Mouse (Mus musculus) regulatory T cell (primary cell): ENCODE data around the gene Dock8.

Experiments
- in situ Hi-C: fragments of 300-600 bp; cut with MboI, MseI; formaldehyde crosslinking; loops from one replicate; pipeline ENCODE4 v1.15.1; 2025; ENCODE audit warnings: high pct_unique_total_duplicates

The Dock8 gene

DNA sequence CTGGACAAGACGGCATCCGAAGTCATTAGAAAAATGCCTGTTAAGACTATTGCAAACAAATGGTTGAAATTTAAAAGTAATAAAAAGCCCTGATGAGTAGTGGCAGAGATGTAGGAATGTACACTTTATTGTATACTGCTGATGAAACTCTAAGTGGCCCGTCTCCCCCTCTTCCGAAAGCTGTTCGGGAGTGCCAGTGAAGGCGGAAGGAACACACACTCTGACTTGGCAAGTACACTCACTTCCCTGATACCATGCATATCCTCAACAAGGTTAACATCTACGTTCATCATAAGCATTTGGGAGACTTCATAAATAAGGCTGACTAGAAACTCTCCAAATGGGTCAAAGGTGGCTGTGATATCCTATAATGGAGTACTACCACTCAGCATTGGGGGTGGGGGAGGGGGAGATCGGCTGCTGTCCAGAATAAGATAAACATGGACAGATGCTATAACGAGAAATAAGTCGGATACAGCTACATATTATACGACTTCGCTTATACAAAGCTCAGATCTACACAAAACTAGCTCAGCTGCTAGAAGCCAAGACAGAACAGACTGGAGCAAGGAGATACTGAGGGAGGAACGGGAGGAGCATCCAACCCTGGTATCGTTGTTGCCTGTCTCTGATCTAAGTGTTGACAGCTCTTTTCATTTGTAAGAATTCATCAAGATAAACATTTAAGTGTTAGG is 248.7 kb downstream of the Dock8 start:
- in situ Hi-C loops = loop anchor here (25.0 kb wide), 1 partner anchor 1436 kb away; no protein-coding TSS in a partner anchor

DNA sequence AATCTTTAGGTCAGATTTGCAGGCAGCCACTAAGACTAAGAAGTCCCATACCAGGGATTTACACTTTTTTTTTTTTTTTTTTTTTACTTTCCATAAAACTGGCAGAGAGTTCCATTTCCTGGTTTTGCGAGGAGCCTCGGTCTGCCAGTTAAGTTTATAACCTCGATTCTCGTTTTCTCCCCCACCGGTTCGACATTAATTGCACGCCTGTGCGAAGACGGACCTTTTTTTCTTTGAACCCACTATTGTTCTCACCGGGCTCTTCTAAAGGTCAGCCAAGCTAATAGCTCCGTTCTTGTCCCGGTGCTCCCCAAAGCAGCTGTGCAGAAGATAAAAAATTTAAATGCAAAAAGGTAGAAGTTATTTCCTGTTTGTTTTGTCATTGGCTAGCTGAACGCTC is 249.9 kb downstream of the Dock8 start:
- in situ Hi-C loops = loop anchor here (25.0 kb wide), 1 partner anchor 1437 kb away; no protein-coding TSS in a partner anchor

- in situ Hi-C loops = no loop called here
These were observed 252.3 kb downstream of the Dock8 start for GRCm38 (mm10) chr19:25251610-25252140.
